Comparison of ENCODE assay signal across 9 mouse cellular contexts in genomic region chr1:136051013-136051315, GRCm38 (mm10). TPM values are rescaled to one million over a fixed set of nuclear protein-coding genes. Genes with fewer than 3 reads are reported as not detected.
A peak's percentile ranks its signal among the peaks of the same experiment; 100 is the strongest.
DNase-seq lines count a peak whose midpoint lies in the region; ATAC-seq and TF ChIP-seq lines count a peak whose summit lies in the region.
"Had no signal": no experiment of that assay in that cellular context is flagged by ENCODE, and none has a peak within 500 bp of the region (broad histone marks: within the 10 kb centered on the region; RNA-seq: fewer than 3 reads in every experiment).

No protein-coding gene starts in this region.

- peaks cover 7% of the 10 kb centered on the region; the same call in 1 of the 2 replicates for H3K4me1 ChIP-seq in kidney, postnatal 0 days (replicated peaks; ENCODE audit: insufficient read depth, low read length)
- H3K4me1 ChIP-seq in hindbrain, embryonic 11.5 days (replicated peaks; ENCODE audit: control insufficient read depth, insufficient read depth, low read length): no peaks in the 10 kb centered on the region; the same call in 1 of the 2 replicates
- H3K4me1 ChIP-seq in lung, embryonic 15.5 days: peaks cover 11% of the 10 kb centered on the region

- peak overlapping the region; percentile 24; the same call in 1 of the 2 replicates for H3K4me3 ChIP-seq in kidney, postnatal 0 days (replicated peaks; ENCODE audit: low read depth, low read length)
- H3K4me3 ChIP-seq in hindbrain, embryonic 11.5 days (ENCODE audit: low read depth, low read length): peak overlapping the region; percentile 25
- H3K4me3 ChIP-seq in lung, embryonic 15.5 days: peak overlapping the region; percentile 14

- H3K4me2 ChIP-seq in kidney, postnatal 0 days (ENCODE audit: low read length): peak overlapping the region; percentile 42
- H3K4me2 ChIP-seq in hindbrain, embryonic 11.5 days (replicated peaks; ENCODE audit: low read depth, low read length): peak overlapping the region; percentile 47
- H3K4me2 ChIP-seq in lung, embryonic 15.5 days: peak overlapping the region; percentile 44

- peak; percentile 19 for ATAC-seq in kidney, postnatal 0 days (replicated peaks; ENCODE audit: low FRiP score, low read depth)
- ATAC-seq in hindbrain, embryonic 11.5 days (ENCODE audit: low FRiP score): peak; percentile 48; the same call in 1 of the 2 replicates
- peak; percentile 16; the same call in 1 of the 2 replicates for ATAC-seq in lung, embryonic 15.5 days (ENCODE audit: borderline replicate concordance, extremely low read depth, low FRiP score, low TSS enrichment)

- no peaks in the 10 kb centered on the region for H3K9me3 ChIP-seq in kidney, postnatal 0 days (replicated peaks; ENCODE audit: low read length)
- no peaks in the 10 kb centered on the region for H3K9me3 ChIP-seq in hindbrain, embryonic 11.5 days (ENCODE audit: control insufficient read depth, low read length)
- no peaks in the 10 kb centered on the region for H3K9me3 ChIP-seq in lung, embryonic 15.5 days

- DNase-seq in kidney, postnatal 0 days (ENCODE audit: low spot score): no peak
- DNase-seq in kidney, adult 8-10 months: no peak
- DNase-seq in brain, adult 2 months (ENCODE audit: low read depth, low spot score): peak; percentile 63
- no peak for DNase-seq in hindbrain, embryonic 11.5 days (ENCODE audit: low spot score)
- DNase-seq in retina, postnatal 1 day: peak; percentile 53
- no peak for DNase-seq in natural killer cell, adult 2 months (ENCODE audit: low spot score in 2 of 2)
- no peak for DNase-seq in urinary bladder, postnatal 10 days (ENCODE audit: low spot score)

- WGBS in kidney, postnatal 0 days: under 1% methylated on average over 36 of the region's 36 CpGs
- WGBS in hindbrain, embryonic 11.5 days: under 1% methylated on average over 35 of the region's 36 CpGs
- WGBS in lung, embryonic 15.5 days: 1% methylated on average over 36 of the region's 36 CpGs

- H3K36me3 ChIP-seq in kidney, postnatal 0 days (ENCODE audit: insufficient read depth, low read length): no peaks in the 10 kb centered on the region
- no peaks in the 10 kb centered on the region for H3K36me3 ChIP-seq in hindbrain, embryonic 11.5 days (ENCODE audit: control insufficient read depth, insufficient read depth, low read length)
- H3K36me3 ChIP-seq in lung, embryonic 15.5 days: no peaks in the 10 kb centered on the region

- no peak for TF ChIP-seq CTCF in kidney, postnatal 0 days (IDR thresholded peaks at IDR 0.05; ENCODE audit: low read depth)

- H3K27me3 ChIP-seq in kidney, postnatal 0 days (ENCODE audit: insufficient read depth, low read length): peaks cover 29% of the 10 kb centered on the region
- H3K27me3 ChIP-seq in hindbrain, embryonic 11.5 days (ENCODE audit: control insufficient read depth, insufficient read depth, low read length): peaks cover 29% of the 10 kb centered on the region
- peaks cover 53% of the 10 kb centered on the region for H3K27me3 ChIP-seq in lung, embryonic 15.5 days

- no peak overlapping the region for H3K9ac ChIP-seq in kidney, postnatal 0 days (ENCODE audit: low read depth, low read length)
- H3K9ac ChIP-seq in hindbrain, embryonic 11.5 days (ENCODE audit: low read depth, low read length): 0 out of 2 replicates have a peak overlapping the region, but pooled peaks have one; percentile 29
- no peak overlapping the region for H3K9ac ChIP-seq in lung, embryonic 15.5 days

- no peak overlapping the region for H3K27ac ChIP-seq in kidney, postnatal 0 days
- no peak overlapping the region for H3K27ac ChIP-seq in hindbrain, embryonic 11.5 days (ENCODE audit: low read depth, low read length)
- H3K27ac ChIP-seq in lung, embryonic 15.5 days: no peak overlapping the region

RNA-seq across cellular contexts. Expression of gene Ascl5, which starts 0.4 kb away (rescaled TPM):
- not detected in 2 replicates for polyA plus RNA-seq in kidney, postnatal 0 days (2015; fragmentation: Nextera tagmentation; extraction: Ambion mirVana)
- polyA plus RNA-seq in hindbrain, embryonic 11.5 days (2014; fragmentation: Nextera tagmentation; extraction: Ambion mirVana): not detected in 2 replicates
- not detected in 2 replicates for polyA plus RNA-seq in lung, embryonic 15.5 days (2015; fragmentation: Nextera tagmentation; extraction: Ambion mirVana)
- polyA plus RNA-seq: liver, adult 2 months had no signal

RNA-seq across cellular contexts. Expression of gene Cacna1s, which starts 1.6 kb away (rescaled TPM):
- polyA plus RNA-seq in kidney, postnatal 0 days (2015; fragmentation: Nextera tagmentation; extraction: Ambion mirVana): 0.17 and 0.20 TPM in 2 replicates
- 0.20 and 0.43 TPM in 2 replicates for polyA plus RNA-seq in hindbrain, embryonic 11.5 days (2014; fragmentation: Nextera tagmentation; extraction: Ambion mirVana)
- 0.10 and 0.14 TPM in 2 replicates for polyA plus RNA-seq in lung, embryonic 15.5 days (2015; fragmentation: Nextera tagmentation; extraction: Ambion mirVana)
- polyA plus RNA-seq: liver, adult 2 months had no signal

RNA-seq across cellular contexts. Expression of gene Tmem9, which starts 43.0 kb away (rescaled TPM):
- polyA plus RNA-seq in kidney, postnatal 0 days (2015; fragmentation: Nextera tagmentation; extraction: Ambion mirVana): 223 and 242 TPM in 2 replicates
- polyA plus RNA-seq in hindbrain, embryonic 11.5 days (2014; fragmentation: Nextera tagmentation; extraction: Ambion mirVana): 60.8 and 84.0 TPM in 2 replicates
- 153 and 162 TPM in 2 replicates for polyA plus RNA-seq in lung, embryonic 15.5 days (2015; fragmentation: Nextera tagmentation; extraction: Ambion mirVana)

RNA-seq across cellular contexts. Expression of gene Igfn1, which starts 44.8 kb away (rescaled TPM):
- 0.20 and 0.25 TPM in 2 replicates for polyA plus RNA-seq in kidney, postnatal 0 days (2015; fragmentation: Nextera tagmentation; extraction: Ambion mirVana)
- polyA plus RNA-seq in hindbrain, embryonic 11.5 days (2014; fragmentation: Nextera tagmentation; extraction: Ambion mirVana): not detected in 2 replicates
- polyA plus RNA-seq in lung, embryonic 15.5 days (2015; fragmentation: Nextera tagmentation; extraction: Ambion mirVana): not detected in 2 replicates
- polyA plus RNA-seq: liver, adult 2 months had no signal

Comparison
In these comparisons a context has a peak if more than half of its experiments do, and no peak if none do; other contexts are left out.
1. DNase-seq: peak in brain, adult 2 months (single experiment) and retina, postnatal 1 day (single experiment); none in kidney, postnatal 0 days (single experiment), kidney, adult 8-10 months (0 of 2), hindbrain, embryonic 11.5 days (single experiment), natural killer cell, adult 2 months (0 of 2) and urinary bladder, postnatal 10 days (single experiment).
2. Peak in every context shown above with its lines, with median percentiles within 50 percentile points of each other: ATAC-seq, H3K4me2 ChIP-seq and H3K4me3 ChIP-seq.